In the genomic region with DNA sequence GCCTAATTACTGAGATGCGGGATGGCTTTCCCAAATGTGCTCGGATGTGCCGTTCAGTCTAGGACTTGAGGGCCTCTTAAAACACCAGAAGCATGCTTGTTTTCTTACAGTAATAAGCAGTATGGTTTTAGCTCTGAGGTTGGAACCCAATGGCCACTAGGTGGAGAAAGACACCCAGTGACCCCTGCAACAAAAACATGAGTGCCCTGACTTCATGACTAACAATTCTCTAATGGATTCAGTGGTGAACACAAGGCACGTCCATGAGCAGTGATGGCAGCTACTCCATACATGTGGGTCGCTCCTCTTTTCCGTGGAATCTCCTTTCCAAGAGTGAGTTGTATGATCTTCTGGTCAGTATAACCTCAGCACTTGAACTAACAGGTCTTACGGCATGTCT, we compare ENCODE assay signal across 9 mouse cellular contexts. TPM values are rescaled to one million over a fixed set of nuclear protein-coding genes. Genes with fewer than 3 reads are reported as not detected.
A peak's percentile ranks its signal among the peaks of the same experiment; 100 is the strongest.
DNase-seq lines count a peak whose midpoint lies in the region; ATAC-seq lines count a peak whose summit lies in the region.
"Had no signal": no experiment of that assay in that cellular context is flagged by ENCODE, and none has a peak within 500 bp of the region (broad histone marks: within the 10 kb centered on the region; RNA-seq: fewer than 3 reads in every experiment).

No protein-coding gene starts in this region.

- no peak overlapping the region for H3K9ac ChIP-seq in midbrain, embryonic 16.5 days (ENCODE audit: low read depth, low read length)
- H3K9ac ChIP-seq: limb, embryonic 15.5 days had no signal

- no peaks in the 10 kb centered on the region for H3K36me3 ChIP-seq in heart, embryonic 10.5 days
- no peaks in the 10 kb centered on the region for H3K36me3 ChIP-seq in midbrain, embryonic 16.5 days (ENCODE audit: control insufficient read depth, insufficient read depth, low read length)
- H3K36me3 ChIP-seq: limb, embryonic 15.5 days had no signal

- H3K27ac ChIP-seq in heart, embryonic 10.5 days, result no peak overlapping the region
- no peak overlapping the region for H3K27ac ChIP-seq in midbrain, embryonic 16.5 days (ENCODE audit: low read length)
- H3K27ac ChIP-seq: limb, embryonic 15.5 days had no signal

- H3K4me3 ChIP-seq in heart, embryonic 10.5 days, result no peak overlapping the region
- H3K4me3 ChIP-seq in midbrain, embryonic 16.5 days (ENCODE audit: low read depth, low read length), result no peak overlapping the region
- H3K4me3 ChIP-seq: limb, embryonic 15.5 days had no signal

- no peaks in the 10 kb centered on the region for H3K9me3 ChIP-seq in heart, embryonic 10.5 days
- H3K9me3 ChIP-seq in midbrain, embryonic 16.5 days (replicated peaks; ENCODE audit: control insufficient read depth, low read length, poor library complexity, severe bottlenecking), result no peaks in the 10 kb centered on the region
- H3K9me3 ChIP-seq: limb, embryonic 15.5 days had no signal

- WGBS in heart, embryonic 10.5 days, result 65% methylated on average over 7 of the region's 7 CpGs
- 71% methylated on average over 7 of the region's 7 CpGs for WGBS in midbrain, embryonic 16.5 days

- no peak for ATAC-seq in midbrain, embryonic 16.5 days
- ATAC-seq in frontal cortex, adult (ENCODE audit: low TSS enrichment), result no peak

- H3K27me3 ChIP-seq in heart, embryonic 10.5 days (ENCODE audit: insufficient read depth, poor library complexity, severe bottlenecking), result peaks cover 22% of the 10 kb centered on the region; the same call in 1 of the 2 replicates
- no peaks in the 10 kb centered on the region for H3K27me3 ChIP-seq in midbrain, embryonic 16.5 days (ENCODE audit: control insufficient read depth, insufficient read depth, low read depth, low read length)
- H3K27me3 ChIP-seq: limb, embryonic 15.5 days had no signal

- H3K4me1 ChIP-seq in heart, embryonic 10.5 days, result no peaks in the 10 kb centered on the region
- H3K4me1 ChIP-seq in midbrain, embryonic 16.5 days (ENCODE audit: control insufficient read depth, insufficient read depth, low read length), result no peaks in the 10 kb centered on the region

- DNase-seq in heart, adult 11 months, result peak; percentile 90
- DNase-seq in heart, embryonic 10.5 days (ENCODE audit: low spot score), result no peak
- DNase-seq in 416B (ENCODE audit: low read depth), result peak; percentile 46
- DNase-seq in cerebellum, postnatal 36 days, result peak; percentile 10 to 12
- DNase-seq in kidney, postnatal 4 days, result peak; percentile 20 to 34
- no peak for DNase-seq in ovary, adult 18-20 months (ENCODE audit: low spot score)

- no peak overlapping the region for H3K4me2 ChIP-seq in midbrain, embryonic 16.5 days (ENCODE audit: low read length)
- H3K4me2 ChIP-seq: limb, embryonic 15.5 days had no signal

RNA-seq across cellular contexts. Expression of a gene that starts 27.6 kb away (rescaled TPM):
- polyA plus RNA-seq in heart, embryonic 10.5 days (2016; fragmentation: Nextera tagmentation; extraction: Ambion mirVana), result 26.0 and 29.0 TPM in 2 replicates
- polyA plus RNA-seq in midbrain, embryonic 16.5 days (2015; fragmentation: Nextera tagmentation; extraction: Ambion mirVana), result 16.7 and 17.6 TPM in 2 replicates

Comparison
In these comparisons a context has a peak if more than half of its experiments do, and no peak if none do; other contexts are left out.
1. DNase-seq: peak in heart, adult 11 months (single experiment), 416B (single experiment), cerebellum, postnatal 36 days (2 of 2) and kidney, postnatal 4 days (2 of 2); none in heart, embryonic 10.5 days (single experiment) and ovary, adult 18-20 months (single experiment).